Mouse (Mus musculus) adrenal gland, adult 18-20 months (tissue): ENCODE results near the gene Ccnt2. TPM values are rescaled to one million over a fixed set of nuclear protein-coding genes. Genes with fewer than 3 reads are reported as not detected.
A peak's percentile ranks its signal among the peaks of the same experiment; 100 is the strongest.

Experiments
- DNase-seq, 2 experiments: peaks; one replicate each; pipeline ENCODE4 v3.0.0; 2021 to 2022; ENCODE audit warnings: low spot score in 2 of 2
- total RNA-seq, 2 experiments: library from RNA; stranded (reverse); gene quantifications; 1 replicate in 1 of 2; 2 replicates in 1 of 2; pipeline ENCODE4 v1.2.3; 2021

Ccnt2 gene
- total RNA-seq, 2 experiments from 2014 or later: 40.2 to 51.3 TPM

- DNase-seq: no peak
Observed at GRCm38 (mm10) chr1:127788943-127789342, 15.0 kb downstream of the Ccnt2 start.

- DNase-seq: no peak
Observed at GRCm38 (mm10) chr1:127793459-127793858, 19.5 kb downstream of the Ccnt2 start.

- no peak for DNase-seq
Observed at GRCm38 (mm10) chr1:127795087-127795769, 21.3 kb downstream of the Ccnt2 start.

GRCm38 (mm10) chr1:127796341-127796740 lies 22.4 kb downstream of the Ccnt2 start:
- DNase-seq: no peak

GRCm38 (mm10) chr1:127796752-127797151 lies 22.8 kb downstream of the Ccnt2 start:
- no peak for DNase-seq

GRCm38 (mm10) chr1:127802916-127803315 lies 29.0 kb downstream of the Ccnt2 start:
- no peak for DNase-seq

GRCm38 (mm10) chr1:127808671-127809070 lies 34.7 kb downstream of the Ccnt2 start:
- no peak for DNase-seq

GRCm38 (mm10) chr1:127812929-127813328 lies 39.0 kb downstream of the Ccnt2 start:
- no peak for DNase-seq

GRCm38 (mm10) chr1:127816381-127816780 lies 42.4 kb downstream of the Ccnt2 start:
- DNase-seq: no peak

GRCm38 (mm10) chr1:127827325-127827724 lies 53.4 kb downstream of the Ccnt2 start:
- peak in 1 of 2 experiments; percentile 14 for DNase-seq

- no peak for DNase-seq
Observed at GRCm38 (mm10) chr1:127830215-127830921, 56.4 kb downstream of the Ccnt2 start.

- DNase-seq: no peak
Observed at GRCm38 (mm10) chr1:127833714-127834113, 59.8 kb downstream of the Ccnt2 start.

GRCm38 (mm10) chr1:127834202-127834601 lies 60.2 kb downstream of the Ccnt2 start:
- DNase-seq: no peak

GRCm38 (mm10) chr1:127836619-127837018 lies 62.7 kb downstream of the Ccnt2 start:
- DNase-seq: no peak

- no peak for DNase-seq
Observed at GRCm38 (mm10) chr1:127838602-127839001, 64.6 kb downstream of the Ccnt2 start.

- DNase-seq: no peak
Observed at GRCm38 (mm10) chr1:127845472-127845871, 71.5 kb downstream of the Ccnt2 start.

GRCm38 (mm10) chr1:127850075-127850610 lies 76.2 kb downstream of the Ccnt2 start:
- no peak for DNase-seq

GRCm38 (mm10) chr1:127854486-127855222 lies 80.7 kb downstream of the Ccnt2 start, which contains the start of gene Map3k19:
Gene Map3k19, minus strand, starts transcription at chr1:127855031.
- no peak for DNase-seq
